Mouse (Mus musculus) testis, adult 2 months (tissue): Measurements from ENCODE around the gene Hoxd3.

ENCODE experiments used
- CTCF ChIP-seq: fragments of 200-500 bp; IDR thresholded peaks from 2 replicates; pipeline ENCODE4 v1.5.1; 2012; ENCODE audit warnings: low read depth, mild to moderate bottlenecking, inconsistent platforms, low read length, moderate library complexity; ENCODE audit not compliant: control insufficient read depth, insufficient read depth, insufficient replicate concordance
- POLR2A ChIP-seq: fragments of 200-500 bp; IDR thresholded peaks from 2 replicates; pipeline ENCODE4 v1.6.1; 2012; ENCODE audit warnings: low read depth, mild to moderate bottlenecking, inconsistent platforms, low read length, moderate library complexity; ENCODE audit not compliant: control insufficient read depth

DNA sequence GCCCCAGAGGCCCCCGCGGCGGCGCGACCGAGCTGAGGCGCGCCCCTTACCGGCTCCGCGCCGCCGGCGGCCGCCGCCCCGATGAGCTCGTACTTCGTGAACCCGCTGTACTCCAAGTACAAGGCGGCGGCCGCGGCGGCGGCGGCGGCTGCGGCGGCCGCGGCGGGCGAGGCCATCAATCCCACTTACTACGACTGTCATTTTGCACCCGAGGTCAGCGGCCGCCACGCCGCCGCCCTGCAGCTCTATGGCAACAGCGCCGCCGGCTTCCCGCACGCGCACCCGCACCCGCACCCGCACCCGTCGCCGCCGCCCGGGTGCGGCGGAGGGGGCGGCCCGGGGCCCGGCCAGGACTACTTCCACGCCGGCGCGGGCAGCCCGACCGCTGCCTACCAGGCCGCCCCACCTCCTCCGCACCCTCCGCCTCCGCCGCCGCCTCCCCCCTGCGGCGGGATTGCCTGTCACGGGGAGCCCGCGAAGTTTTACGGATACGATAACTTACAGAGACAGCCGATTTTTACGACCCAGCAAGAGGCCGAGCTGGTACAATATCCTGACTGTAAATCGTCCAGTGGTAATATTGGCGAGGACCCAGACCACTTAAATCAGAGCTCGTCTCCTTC is 6.1 kb upstream of the Hoxd3 start:
- TF ChIP-seq CTCF: no peak
- TF ChIP-seq POLR2A: peak; percentile 22; the same call in 1 of the 2 replicates
